Mouse (Mus musculus) adrenal gland, adult (tissue): ENCODE results near the gene Mob3b.
"Not testable (repeated sequence)": the region's sequence is repeated elsewhere in the genome, so short reads cannot be mapped to it uniquely, and the experiment has no call there.

Source experiments
- DNase-seq, 2 experiments: peaks; one replicate each; pipeline ENCODE4 v3.0.0; 2022 to 2023; ENCODE audit warnings: low spot score in 1 of 2; ENCODE audit not compliant: inconsistent age in 2 of 2

Gene Mob3b

DNA sequence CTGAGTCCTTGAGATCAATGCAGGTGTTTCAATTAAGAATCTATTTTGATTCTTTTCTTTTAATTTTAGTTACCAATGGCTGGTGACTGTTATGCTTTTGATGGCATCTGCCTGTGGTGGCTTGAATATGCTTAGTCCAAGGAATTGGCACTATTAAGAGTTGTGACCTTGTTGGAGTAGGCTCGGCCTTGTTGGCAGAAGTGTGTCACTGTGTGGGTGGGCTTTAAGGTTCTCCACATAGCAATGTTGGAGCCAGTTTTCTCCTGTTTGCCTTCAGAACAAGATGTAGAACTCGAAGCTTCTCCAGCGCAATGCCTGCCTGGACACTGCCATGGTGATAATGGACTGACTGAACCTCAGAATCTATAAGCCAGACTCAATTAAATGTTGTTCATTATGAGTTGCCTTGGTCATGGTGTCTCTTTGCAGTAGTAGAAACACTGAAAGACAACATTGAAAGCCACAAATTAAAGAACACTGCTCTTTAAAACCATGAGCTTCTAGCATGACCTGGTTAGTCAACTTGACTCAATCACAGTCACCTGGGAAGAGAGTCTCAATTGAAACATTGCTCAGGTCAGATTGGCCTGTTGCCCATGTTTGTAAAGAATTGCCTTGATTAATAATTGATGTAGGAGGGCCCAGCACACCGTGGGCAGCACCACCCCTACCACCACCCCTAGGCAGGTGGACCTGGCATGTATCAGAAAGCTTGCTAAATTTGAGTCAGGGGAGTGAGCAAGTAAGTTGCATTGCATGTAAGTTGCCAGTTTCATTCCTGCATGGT, 180.2 kb downstream of the Mob3b start:
- DNase-seq: peak; percentile 33 to 78

DNA sequence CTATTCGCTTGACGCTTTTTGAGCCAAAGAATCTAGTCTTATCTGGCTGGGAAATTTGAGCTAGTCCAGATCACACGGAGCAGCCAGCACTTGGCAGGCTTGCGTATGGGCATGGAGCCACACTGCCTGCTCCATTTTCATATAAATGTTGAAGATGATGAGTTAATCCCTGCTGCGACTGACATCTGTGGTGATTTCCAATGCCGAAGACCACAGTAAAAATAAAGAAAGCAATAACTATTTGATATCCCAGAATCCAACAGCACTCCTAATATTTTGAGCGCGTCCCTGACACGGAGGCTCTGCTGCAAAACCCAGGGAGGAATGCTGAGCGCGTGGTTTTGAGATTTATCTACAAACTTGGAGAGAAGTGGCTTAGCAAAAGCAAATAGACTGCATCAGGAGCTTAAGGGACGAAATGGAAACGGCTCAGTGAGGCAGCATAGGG, 180.9 kb downstream of the Mob3b start:
- peak; percentile 55 to 84 for DNase-seq

DNA sequence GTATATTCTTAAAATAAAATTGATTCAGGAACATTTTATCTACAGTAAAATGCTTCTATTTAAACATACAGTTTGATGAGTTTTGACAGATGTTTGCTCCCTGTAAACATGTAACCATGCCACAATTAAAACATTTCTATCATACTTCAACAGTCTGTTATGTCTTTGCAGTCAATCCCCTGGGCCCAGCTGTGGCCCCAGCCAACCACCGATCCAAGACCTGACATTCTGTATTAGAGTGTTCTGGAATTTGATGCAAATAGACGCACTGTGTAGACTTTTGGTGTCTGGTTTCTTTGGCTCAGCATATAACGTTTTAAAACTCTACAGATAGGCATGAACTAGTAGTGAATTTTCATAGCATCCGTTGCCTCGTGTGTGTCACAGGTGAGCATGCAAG, 182.5 kb downstream of the Mob3b start:
- DNase-seq: peak in 1 of 2 experiments; percentile 24

DNA sequence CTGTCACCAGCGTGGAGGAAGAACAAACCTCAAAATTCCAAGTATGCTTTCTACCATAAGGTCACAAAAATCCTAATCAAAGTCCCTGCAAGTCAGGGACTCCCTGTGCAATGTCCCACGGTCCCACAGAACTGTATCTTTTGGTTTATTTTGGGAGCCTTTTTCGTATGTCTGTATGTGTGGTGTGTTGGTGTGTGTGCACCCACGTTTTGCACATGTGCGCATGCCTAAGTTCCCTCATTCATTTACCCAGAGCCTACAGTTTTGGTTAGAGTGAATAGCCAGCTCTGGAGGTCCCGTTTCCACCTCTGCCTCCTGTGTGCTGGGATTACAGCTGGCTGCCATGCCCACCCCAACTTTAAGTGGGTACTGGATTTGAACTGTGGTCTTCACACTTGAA, 189.7 kb downstream of the Mob3b start:
- DNase-seq: no peak

DNA sequence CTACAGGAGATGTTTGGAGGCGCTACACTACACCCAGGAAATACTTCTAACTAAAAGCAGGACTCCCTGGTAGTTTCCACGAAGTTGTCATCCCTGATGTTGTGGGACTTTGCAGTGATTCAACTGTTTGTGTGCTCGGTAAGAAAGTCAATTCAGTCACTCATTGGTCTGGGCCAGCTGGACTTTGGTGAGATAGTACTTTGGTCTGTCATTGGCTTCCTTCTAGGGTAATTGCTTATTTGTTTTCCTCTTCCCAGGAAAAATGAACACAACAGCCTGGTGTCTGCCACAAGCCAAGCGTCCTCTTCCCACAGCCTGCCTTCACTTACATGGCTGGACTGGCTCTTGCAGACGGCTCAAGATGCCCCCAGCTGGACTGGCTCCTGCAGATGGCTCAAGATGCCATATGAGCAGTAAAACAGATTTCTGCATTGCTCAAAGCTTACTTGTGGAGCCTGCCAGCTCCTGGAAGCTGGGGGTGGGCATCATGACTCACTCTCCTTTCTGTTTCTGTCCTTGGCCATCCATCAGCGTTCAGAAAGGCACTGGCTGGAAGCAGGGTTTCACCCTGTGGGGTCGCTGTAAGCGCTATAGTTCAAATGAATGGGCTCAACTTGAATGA, 190.8 kb downstream of the Mob3b start:
- peak; percentile 86 to 93 for DNase-seq

DNA sequence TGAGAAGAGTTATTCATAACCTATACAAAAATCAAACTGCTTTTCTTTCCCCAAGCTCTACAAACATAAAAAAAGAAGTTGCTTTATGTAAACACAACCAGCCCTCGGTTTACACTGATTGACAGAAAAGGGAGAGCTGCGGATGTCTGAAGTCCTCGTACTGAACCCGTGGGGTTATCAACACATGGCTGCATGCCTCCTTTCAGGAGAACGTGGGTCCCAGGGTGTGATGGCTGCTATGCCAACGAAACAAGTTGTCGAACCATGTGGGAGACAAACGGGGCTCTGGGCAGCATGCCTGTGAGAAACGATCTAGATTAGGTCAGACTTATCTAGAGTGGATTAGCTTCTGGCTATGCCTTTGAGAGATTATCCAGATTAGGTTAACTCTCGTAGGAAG, 192.4 kb downstream of the Mob3b start:
- DNase-seq: peak in 1 of 2 experiments; percentile 26

DNA sequence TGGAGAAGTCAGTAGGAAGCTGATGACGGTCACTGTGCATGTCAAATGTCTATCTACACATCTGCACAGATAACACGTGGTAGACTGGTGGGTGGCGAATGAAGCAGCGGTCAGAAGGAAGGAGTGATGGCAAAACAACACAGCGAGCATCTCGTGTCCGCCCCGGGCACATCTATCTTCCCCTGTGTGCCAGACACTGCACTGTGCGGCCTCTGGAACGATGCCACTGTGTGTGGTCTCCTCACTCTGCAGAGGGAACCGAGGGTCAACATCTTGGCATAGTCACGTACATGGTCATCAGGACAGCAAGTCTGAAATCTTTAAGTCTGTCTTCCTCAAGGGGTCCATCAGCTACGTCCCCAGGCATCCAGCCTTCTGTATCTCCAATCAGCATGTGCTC, 193.3 kb downstream of the Mob3b start:
- peak in 1 of 2 experiments; percentile 35 for DNase-seq

DNA sequence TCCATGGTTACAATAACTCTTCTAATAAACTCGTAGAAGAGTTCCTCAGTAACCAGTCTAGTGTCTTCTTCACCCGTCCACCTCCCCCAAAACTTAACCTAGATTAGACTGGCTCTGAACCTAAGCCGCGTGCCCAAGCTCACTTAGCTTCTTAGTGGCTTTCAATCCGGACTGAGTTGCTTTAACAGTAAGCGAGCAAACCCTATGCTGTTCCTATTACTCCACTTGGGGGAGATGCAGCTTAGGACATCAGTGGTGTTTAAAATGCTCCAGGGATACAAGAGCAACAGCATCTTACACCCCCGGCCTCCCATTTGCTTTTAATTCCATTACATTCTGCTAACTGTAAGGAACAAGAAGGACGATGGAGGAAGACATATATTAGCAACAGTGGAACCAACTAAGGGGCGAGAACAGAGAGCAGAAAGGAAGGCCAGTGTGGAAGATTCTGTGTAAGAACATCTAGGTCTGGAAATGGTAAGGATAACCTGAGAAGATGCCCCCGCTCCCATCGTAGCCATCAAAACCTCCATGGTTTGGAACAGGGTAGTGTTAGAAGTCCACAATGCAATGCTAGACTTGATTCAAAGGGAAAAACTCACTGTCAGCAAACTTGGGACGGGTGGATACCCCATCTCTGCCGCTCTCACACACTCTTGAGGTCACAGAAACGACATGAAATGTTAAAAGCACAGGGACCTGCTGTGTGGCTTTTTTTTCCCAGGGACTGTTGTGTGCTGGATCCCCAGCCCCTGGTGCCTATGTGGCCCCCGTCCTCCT, 196.3 kb downstream of the Mob3b start:
- peak in 1 of 2 experiments; percentile 64 for DNase-seq

DNA sequence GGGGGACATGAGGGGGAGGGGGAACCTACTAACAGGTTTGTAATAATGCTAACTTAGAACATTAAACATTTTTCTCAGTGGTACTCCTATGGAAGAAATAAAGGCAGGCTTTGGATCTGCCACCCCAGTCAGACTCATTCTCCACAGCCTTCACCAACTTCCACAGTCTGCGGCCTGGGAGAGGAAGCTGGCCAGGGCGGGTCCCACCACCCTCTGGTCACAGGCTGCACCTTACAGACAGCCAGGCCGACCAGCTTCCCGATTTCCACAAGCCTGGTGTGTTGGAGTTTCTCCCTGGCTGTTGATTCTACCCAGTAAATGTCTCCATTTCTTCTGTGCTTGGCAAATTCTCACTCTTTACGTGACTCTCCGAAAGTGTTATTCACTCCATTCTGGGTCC, 197.8 kb downstream of the Mob3b start:
- DNase-seq: peak in 1 of 2 experiments; percentile 38

DNA sequence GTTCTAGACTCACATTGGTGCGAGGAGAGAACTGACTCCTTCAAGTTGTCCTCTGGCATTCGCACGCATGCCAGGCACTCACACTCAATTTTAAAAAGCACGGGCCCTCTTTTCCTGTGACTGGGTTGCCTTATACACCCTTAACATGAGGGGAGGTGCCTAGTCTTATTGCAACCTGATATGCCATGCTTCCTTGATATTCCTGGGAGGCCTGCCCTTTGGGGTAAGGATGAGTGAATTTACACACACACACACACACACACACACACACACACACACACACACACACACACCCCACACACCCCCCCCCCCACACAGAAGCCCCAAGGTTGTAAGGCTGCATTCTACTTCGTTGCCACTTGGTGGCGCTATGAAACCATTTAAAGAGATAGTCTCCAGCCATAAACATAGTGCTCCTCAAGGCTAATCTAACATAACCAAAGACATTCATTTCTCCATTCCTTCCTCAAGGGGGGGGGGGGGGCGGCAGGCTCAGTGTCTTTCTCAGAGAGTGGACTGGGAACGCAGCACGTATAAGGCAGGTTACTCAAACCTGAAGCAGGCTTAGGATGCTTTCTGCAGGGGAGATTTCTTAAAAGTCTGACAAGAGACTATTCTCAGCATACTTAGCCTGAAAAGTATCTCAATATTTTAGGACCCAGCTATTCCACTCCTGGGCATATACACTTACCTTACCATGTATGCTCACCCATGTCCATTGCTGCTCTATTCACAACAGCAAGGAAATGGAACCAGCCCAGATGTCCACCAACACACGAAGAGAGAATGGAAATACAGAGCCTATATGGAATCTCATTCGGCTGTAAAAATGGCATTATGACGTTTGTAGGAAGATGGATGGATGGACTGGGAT, 198.9 kb downstream of the Mob3b start:
- peak in 1 of 2 experiments; percentile 79 for DNase-seq

DNA sequence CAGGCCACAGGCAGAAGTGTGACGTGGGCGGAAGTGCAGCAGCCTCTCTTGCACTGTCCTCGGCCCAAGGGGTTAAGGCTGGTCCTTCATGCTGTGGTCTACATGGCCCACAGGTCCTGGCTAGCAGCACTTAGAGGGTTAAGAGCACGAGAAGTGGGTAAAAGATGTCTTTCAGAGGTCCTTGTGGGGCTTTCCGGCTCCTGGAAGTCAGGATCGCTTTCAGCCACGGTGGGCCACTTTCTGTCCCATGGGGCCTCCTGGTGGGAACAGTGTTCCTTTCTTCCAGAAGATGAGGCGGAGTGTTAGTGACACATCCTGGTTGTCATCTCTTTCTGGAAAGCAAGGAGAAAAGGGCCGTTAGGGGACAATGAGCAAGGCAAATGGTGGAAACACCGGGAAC, 203.6 kb downstream of the Mob3b start:
- DNase-seq: no peak

DNA sequence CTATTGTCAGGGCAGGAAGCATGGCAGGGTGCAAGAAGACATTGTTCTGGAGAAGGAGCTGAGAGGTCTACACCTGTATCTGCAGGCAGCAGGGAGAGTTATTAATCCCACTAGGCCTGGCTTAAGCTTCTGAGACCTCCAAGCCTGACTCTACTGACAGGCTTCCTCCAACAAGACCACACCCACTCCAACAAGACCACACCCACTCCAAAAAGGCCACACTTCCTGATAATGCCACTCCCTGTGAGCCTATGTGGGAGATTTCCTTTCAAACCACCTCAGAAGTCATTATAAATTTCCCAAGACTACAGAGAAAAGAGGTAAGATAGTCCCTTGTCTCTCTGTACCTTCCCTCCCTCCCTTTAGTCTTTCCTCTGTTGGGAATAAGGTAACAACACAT, 210.1 kb downstream of the Mob3b start:
- DNase-seq: no peak

DNA sequence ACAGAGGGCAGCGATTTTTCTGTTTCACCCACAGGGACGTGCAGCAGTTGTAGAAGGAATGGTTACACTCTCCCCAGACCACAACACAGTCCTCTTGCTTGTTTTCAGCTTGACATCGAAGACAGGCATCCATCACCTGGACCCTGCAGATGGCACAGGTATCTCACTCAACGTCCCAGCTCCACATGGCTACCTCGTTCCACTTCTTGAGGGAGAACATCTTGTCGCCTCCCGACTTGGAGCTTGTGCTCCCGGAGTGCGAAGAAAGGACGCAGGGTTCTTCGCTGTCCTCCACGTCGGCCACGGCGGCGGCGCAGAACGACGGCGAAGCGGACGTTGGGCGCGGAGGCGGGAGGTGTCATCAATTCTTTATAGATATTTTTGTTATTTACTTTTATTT, 216.2 kb downstream of the Mob3b start:
- no peak for DNase-seq

DNA sequence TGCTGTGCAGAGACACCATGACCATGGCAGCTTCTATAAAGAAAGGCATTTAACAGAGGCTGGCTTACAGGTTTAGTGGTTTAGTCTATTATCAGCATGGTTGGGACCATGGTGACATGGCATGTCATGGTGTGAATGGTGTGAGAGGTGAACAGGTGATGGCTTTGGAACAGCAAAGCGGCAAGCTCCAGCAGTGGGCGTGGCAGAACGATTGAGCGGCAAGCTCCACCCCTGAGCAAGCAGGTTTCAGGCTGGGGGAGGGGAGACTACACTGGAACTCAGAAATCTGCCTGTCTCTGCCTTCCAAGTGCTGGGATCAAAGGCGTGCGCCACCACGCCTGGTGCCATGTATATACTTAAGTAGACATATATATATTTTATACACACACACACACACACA, 228.9 kb downstream of the Mob3b start:
- DNase-seq: not testable (repeated sequence)

DNA sequence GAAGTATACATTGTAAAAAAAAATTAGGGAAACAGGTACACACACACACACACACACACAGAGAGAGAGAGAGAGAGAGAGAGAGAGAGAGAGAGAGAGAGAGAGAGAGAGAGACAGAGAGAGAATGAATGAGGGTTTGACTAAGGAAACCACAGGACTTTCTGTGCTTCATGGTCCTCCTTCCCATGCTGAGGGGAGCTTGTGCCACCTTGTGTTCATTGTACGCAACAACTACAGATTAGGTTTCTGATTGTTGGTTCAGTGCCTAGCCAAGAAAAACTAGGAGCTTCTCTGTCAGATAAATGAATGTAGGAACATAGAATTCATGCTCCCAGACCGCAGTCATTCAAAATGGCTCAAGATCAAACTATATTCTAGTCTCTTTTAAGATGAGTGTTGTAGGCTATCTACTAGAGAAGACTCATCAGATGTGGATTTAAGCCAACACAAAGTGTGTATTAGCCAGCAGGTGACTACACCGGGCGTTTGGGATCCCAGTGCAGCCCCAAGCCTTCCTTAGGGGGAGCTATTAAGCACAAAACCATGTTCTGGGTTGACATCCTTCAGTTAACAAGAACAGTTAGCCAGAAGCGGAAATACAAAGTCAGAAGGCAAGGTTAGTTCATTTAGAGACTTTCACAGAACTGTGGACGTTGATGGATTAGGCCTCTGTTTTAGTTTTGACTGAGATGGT, 235.0 kb downstream of the Mob3b start:
- peak; percentile 41 to 82 for DNase-seq

DNA sequence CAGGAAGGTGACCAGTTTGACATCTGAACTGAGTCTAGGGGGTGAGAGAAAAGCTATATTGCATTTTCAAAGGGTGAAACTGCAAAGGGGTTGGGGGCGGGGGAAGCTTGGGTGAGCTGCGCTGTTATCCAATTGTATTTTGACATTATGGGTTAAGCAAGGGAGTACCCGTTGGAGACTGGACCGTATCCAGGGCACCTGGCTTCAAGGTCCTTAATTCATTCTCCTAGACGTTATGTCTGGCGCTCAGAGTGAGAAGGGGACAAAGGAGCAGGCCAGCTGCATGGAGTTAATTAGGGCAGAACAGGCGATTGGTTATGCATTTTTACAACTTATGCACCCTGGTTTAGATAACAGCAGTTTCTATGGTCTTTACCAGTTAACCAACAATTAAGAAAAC, 239.9 kb downstream of the Mob3b start:
- no peak for DNase-seq

DNA sequence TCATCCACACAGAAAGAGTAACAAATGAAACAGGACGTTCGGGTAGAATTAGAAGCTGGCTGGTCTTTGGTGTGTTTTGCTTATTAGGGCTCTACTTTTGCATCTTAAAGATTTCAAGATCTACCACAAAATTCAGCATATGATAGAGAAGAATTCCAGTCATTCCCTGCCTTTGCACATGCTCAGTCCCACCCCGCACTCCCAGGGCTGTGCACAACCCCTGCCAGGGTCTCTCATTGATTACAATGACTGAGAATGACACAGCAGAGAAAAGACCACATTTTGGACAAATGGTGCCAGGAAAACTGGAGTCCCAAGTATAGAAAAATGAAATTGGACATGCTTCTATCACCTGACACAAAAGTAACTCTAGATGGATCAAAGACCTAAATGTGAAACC, 245.1 kb downstream of the Mob3b start:
- no peak for DNase-seq

DNA sequence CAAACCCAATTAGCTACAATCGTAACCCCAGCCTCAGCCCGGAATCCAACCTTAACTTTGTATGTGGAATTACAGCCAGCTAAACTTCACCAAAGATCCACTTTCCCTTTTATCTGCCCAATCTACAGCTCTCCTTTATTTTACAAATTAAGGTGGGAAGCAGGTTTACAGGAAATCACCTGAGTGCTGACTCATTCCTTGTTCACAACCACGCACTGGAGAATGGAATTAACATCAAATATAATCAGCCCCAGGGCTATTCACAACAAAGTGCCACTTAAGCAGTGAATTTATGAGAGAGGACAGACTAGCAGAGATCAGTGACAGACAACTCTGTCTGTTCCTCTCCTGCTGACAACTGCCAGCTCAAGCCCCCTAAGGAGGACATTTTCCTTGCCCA, 245.9 kb downstream of the Mob3b start:
- no peak for DNase-seq

DNA sequence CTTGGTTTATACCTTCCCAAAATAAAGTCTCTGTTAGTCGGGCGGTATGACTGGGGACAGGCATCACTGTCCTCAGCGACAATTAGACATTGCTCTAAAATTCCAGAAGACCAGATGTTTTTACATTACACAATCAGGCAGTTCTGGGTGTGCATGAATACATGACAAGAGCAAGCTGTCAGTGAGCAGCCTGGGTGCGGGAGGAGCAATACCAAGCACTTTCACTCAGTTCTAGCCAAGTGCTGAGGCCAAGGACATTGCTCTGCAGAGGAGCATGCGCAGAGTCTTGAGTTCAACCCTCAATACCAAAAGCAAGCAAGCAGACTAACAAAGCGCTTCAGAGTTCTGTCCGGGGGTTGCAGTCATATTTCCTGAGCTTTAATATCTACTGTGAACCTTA, 249.2 kb downstream of the Mob3b start:
- DNase-seq: peak; percentile 13 to 58

DNA sequence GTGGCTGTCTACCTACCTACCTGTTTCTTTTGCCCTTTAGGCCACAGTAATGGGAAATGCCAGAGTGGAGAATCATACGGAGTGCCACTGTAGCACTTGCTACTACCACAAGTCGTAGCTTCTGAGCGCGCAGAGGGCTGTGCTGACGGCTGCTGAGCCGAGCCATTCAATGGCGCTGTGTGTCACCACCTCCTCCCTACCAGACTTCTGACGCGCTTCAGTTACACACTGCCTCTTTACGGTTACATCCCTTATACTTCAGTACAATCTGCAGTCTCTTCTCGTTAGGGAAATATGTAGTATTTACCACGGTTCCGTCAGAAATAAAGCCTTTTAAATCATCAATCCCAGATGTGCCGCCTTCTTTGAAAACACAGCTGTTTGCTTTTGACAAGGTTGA, 250.3 kb downstream of the Mob3b start:
- peak in 1 of 2 experiments; percentile 18 for DNase-seq
